Mouse (Mus musculus) bone marrow, adult 2 months (tissue): ENCODE measurements at regions not wholly inside any gene's neighbourhood (a gene's known extent, or its start where the extent isn't known, plus 50 kb on each side); places are given as distances from the start of the nearest gene placed in this dataset.

Experiments
- CTCF ChIP-seq: fragments of 200-500 bp; IDR thresholded peaks from 2 replicates; pipeline ENCODE4 v1.5.1; 2011; ENCODE audit warnings: low read length, control low read depth; ENCODE audit not compliant: control insufficient read depth, insufficient read depth
- POLR2A ChIP-seq: fragments of 200-500 bp; IDR thresholded peaks from 2 replicates; pipeline ENCODE4 v1.6.1; 2011; ENCODE audit warnings: low read depth, mild to moderate bottlenecking, control low read depth, low read length, borderline replicate concordance; ENCODE audit not compliant: control insufficient read depth

GRCm38 (mm10) chr11:17442133-17442532 is 184.8 kb downstream of the C1d start:
- no peak for TF ChIP-seq CTCF
- no peak for TF ChIP-seq POLR2A
